ENCODE assay signal across 10 mouse cellular contexts in the genomic region with DNA sequence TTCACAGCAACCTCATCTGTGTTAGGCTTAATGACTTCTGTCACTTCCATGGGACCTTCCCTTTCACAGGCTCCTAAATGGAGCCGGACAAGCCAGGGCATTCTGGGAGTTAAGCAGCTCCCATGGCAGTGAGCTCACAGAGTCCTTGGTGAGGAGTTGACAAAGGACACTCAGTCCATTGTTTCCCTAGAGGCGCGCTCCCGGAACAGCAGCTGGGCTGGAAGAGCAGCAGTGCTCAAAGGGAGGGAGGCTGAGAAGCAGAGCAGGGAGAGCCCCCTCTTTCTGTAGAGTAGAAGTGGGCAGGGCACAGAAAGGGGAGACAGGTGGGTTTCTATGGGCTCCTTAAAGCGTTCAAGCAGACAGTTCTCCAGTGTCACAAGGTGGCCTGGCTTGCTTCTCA.
DNase-seq lines count a peak whose midpoint lies in the region; ATAC-seq and TF ChIP-seq lines count a peak whose summit lies in the region.
"Had no signal": no experiment of that assay in that cellular context is flagged by ENCODE, and none has a peak within 500 bp of the region (broad histone marks: within the 10 kb centered on the region; RNA-seq: fewer than 3 reads in every experiment).

No protein-coding gene starts in this region.

- H3K4me2 ChIP-seq in lung, embryonic 14.5 days, result no peak overlapping the region
- no peak overlapping the region for H3K4me2 ChIP-seq in hindbrain, embryonic 13.5 days
- no peak overlapping the region for H3K4me2 ChIP-seq in neural tube, embryonic 14.5 days (ENCODE audit: low read depth, low read length)
- H3K4me2 ChIP-seq: hindbrain, embryonic 15.5 days; liver, embryonic 13.5 days had no signal

- no peaks in the 10 kb centered on the region for H3K4me1 ChIP-seq in lung, embryonic 14.5 days (ENCODE audit: insufficient read depth)
- peaks cover 13% of the 10 kb centered on the region for H3K4me1 ChIP-seq in hindbrain, embryonic 13.5 days (replicated peaks)
- H3K4me1 ChIP-seq in neural tube, embryonic 14.5 days (ENCODE audit: control insufficient read depth, insufficient read depth, low read length), result peaks cover 9% of the 10 kb centered on the region; the same call in 1 of the 2 replicates
- H3K4me1 ChIP-seq: hindbrain, embryonic 15.5 days had no signal

- peak overlapping the region; percentile 62; the same call in 1 of the 2 replicates for H3K27ac ChIP-seq in lung, embryonic 14.5 days (ENCODE audit: low read depth)
- H3K27ac ChIP-seq in hindbrain, embryonic 13.5 days, result no peak overlapping the region; the same call in 1 of the 2 replicates
- no peak overlapping the region for H3K27ac ChIP-seq in neural tube, embryonic 14.5 days (ENCODE audit: low read depth, low read length)
- H3K27ac ChIP-seq: hindbrain, embryonic 15.5 days; liver, embryonic 13.5 days had no signal

- H3K9me3 ChIP-seq in lung, embryonic 14.5 days (ENCODE audit: low read depth, low read length), result no peaks in the 10 kb centered on the region
- no peaks in the 10 kb centered on the region for H3K9me3 ChIP-seq in hindbrain, embryonic 13.5 days
- no peaks in the 10 kb centered on the region for H3K9me3 ChIP-seq in neural tube, embryonic 14.5 days (ENCODE audit: control insufficient read depth, low read length)
- H3K9me3 ChIP-seq: hindbrain, embryonic 15.5 days; liver, embryonic 13.5 days had no signal

- no peaks in the 10 kb centered on the region for H3K27me3 ChIP-seq in lung, embryonic 14.5 days (ENCODE audit: insufficient read depth, low read length)
- no peaks in the 10 kb centered on the region for H3K27me3 ChIP-seq in hindbrain, embryonic 13.5 days
- H3K27me3 ChIP-seq in neural tube, embryonic 14.5 days (ENCODE audit: control insufficient read depth, insufficient read depth, low read length), result no peaks in the 10 kb centered on the region
- H3K27me3 ChIP-seq: hindbrain, embryonic 15.5 days; liver, embryonic 13.5 days had no signal

- TF ChIP-seq CTCF in lung, embryonic 14.5 days (IDR thresholded peaks at IDR 0.05; ENCODE audit: low read depth), result peak; percentile 43

- H3K9ac ChIP-seq in lung, embryonic 14.5 days, result no peak overlapping the region
- no peak overlapping the region for H3K9ac ChIP-seq in hindbrain, embryonic 13.5 days
- H3K9ac ChIP-seq in neural tube, embryonic 14.5 days (replicated peaks; ENCODE audit: low read depth, low read length), result no peak overlapping the region
- H3K9ac ChIP-seq: hindbrain, embryonic 15.5 days; liver, embryonic 13.5 days had no signal

- WGBS in lung, embryonic 14.5 days, result 39% methylated on average over 5 of the region's 5 CpGs
- 16% methylated on average over 5 of the region's 5 CpGs for WGBS in hindbrain, embryonic 13.5 days
- 15% methylated on average over 5 of the region's 5 CpGs for WGBS in neural tube, embryonic 14.5 days

- no peaks in the 10 kb centered on the region for H3K36me3 ChIP-seq in lung, embryonic 14.5 days (ENCODE audit: insufficient read depth)
- no peaks in the 10 kb centered on the region for H3K36me3 ChIP-seq in hindbrain, embryonic 13.5 days
- no peaks in the 10 kb centered on the region for H3K36me3 ChIP-seq in neural tube, embryonic 14.5 days (ENCODE audit: control insufficient read depth, insufficient read depth, low read length)
- H3K36me3 ChIP-seq: hindbrain, embryonic 15.5 days; liver, embryonic 13.5 days had no signal

- DNase-seq in embryo, embryonic 10 days (ENCODE audit: low spot score), result peak; percentile 77
- DNase-seq in embryo, embryonic 9.5 days (ENCODE audit: extremely low spot score), result no peak
- peak; percentile 69 for DNase-seq in lung, embryonic 14.5 days
- no peak for DNase-seq in lung, adult 18-20 months
- no peak for DNase-seq in urinary bladder, postnatal 25 days (ENCODE audit: low spot score)
- DNase-seq in spleen, adult 18-20 months, result no peak
- DNase-seq: liver, embryonic 13.5 days had no signal

- H3K4me3 ChIP-seq in lung, embryonic 14.5 days (ENCODE audit: low read depth, low read length), result no peak overlapping the region
- no peak overlapping the region for H3K4me3 ChIP-seq in hindbrain, embryonic 13.5 days
- no peak overlapping the region for H3K4me3 ChIP-seq in neural tube, embryonic 14.5 days (ENCODE audit: low read depth, low read length)
- H3K4me3 ChIP-seq: hindbrain, embryonic 15.5 days; liver, embryonic 13.5 days had no signal

- peak; percentile 19; the same call in 1 of the 2 replicates for ATAC-seq in lung, embryonic 14.5 days (ENCODE audit: insufficient read depth)
- peak; percentile 69; the same call in 1 of the 2 replicates for ATAC-seq in hindbrain, embryonic 13.5 days (ENCODE audit: low FRiP score)
- ATAC-seq in neural tube, embryonic 14.5 days (ENCODE audit: low read depth), result peak; percentile 63; the same call in 1 of the 2 replicates

Comparison
In these comparisons a context has a peak if more than half of its experiments do, and no peak if none do; other contexts are left out.
1. DNase-seq: peak in embryo, embryonic 10 days (single experiment) and lung, embryonic 14.5 days (single experiment); none in embryo, embryonic 9.5 days (single experiment), lung, adult 18-20 months (0 of 2), urinary bladder, postnatal 25 days (single experiment) and spleen, adult 18-20 months (0 of 2).
2. ATAC-seq: peak in every context shown above with its lines; median percentile 69 in hindbrain, embryonic 13.5 days; 63 in neural tube, embryonic 14.5 days; 19 in lung, embryonic 14.5 days.